Mouse (Mus musculus): ENCODE data around the gene Cgn. TPM values are rescaled to one million over a fixed set of nuclear protein-coding genes. Genes with fewer than 3 reads are reported as not detected.

Gene Cgn
- polyA plus RNA-seq, 1 experiment from 2014 or later, result 11.5 TPM

Other genes starting within 250 kb of the Cgn start
- 24.4 and 24.7 TPM in 2 replicates for gene Snx27, start 203.8 kb downstream of the Cgn start, polyA plus RNA-seq (2014; fragmentation: Nextera tagmentation; extraction: Ambion mirVana)
- not detected in 2 replicates for gene Gm10972, start 143.4 kb downstream of the Cgn start, polyA plus RNA-seq (2014; fragmentation: Nextera tagmentation; extraction: Ambion mirVana)
- gene Tuft1, start 127.6 kb downstream of the Cgn start, polyA plus RNA-seq (2014; fragmentation: Nextera tagmentation; extraction: Ambion mirVana), result 7.7 and 8.8 TPM in 2 replicates
- gene Selenbp2, start 92.9 kb downstream of the Cgn start, polyA plus RNA-seq (2014; fragmentation: Nextera tagmentation; extraction: Ambion mirVana), result 1.7 and 2.6 TPM in 2 replicates
- 12.2 and 12.7 TPM in 2 replicates for gene Pogz, start 51.1 kb upstream of the Cgn start, polyA plus RNA-seq (2014; fragmentation: Nextera tagmentation; extraction: Ambion mirVana)
- gene Psmb4, start 100.5 kb upstream of the Cgn start, polyA plus RNA-seq (2014; fragmentation: Nextera tagmentation; extraction: Ambion mirVana), result 342 and 349 TPM in 2 replicates
- gene Selenbp1, start 146.6 kb upstream of the Cgn start, polyA plus RNA-seq (2014; fragmentation: Nextera tagmentation; extraction: Ambion mirVana), result 68.2 and 82.0 TPM in 2 replicates
- gene Rfx5, start 167.6 kb upstream of the Cgn start, polyA plus RNA-seq (2014; fragmentation: Nextera tagmentation; extraction: Ambion mirVana), result 4.5 and 4.9 TPM in 2 replicates
- gene Pi4kb, start 188.2 kb upstream of the Cgn start, polyA plus RNA-seq (2014; fragmentation: Nextera tagmentation; extraction: Ambion mirVana), result 17.0 and 20.5 TPM in 2 replicates
- gene Zfp687, start 229.0 kb upstream of the Cgn start, polyA plus RNA-seq (2014; fragmentation: Nextera tagmentation; extraction: Ambion mirVana), result 20.2 and 23.7 TPM in 2 replicates